Mouse (Mus musculus): ENCODE measurements around the gene Dync1li2. TPM values are rescaled to one million over a fixed set of nuclear protein-coding genes. Genes with fewer than 3 reads are reported as not detected.
A peak's percentile ranks its signal among the peaks of the same experiment; 100 is the strongest.

Dync1li2 gene
- polyA plus RNA-seq, 1 experiment from 2014 or later, result 19.0 TPM

- H3K4me2 ChIP-seq (replicated peaks; ENCODE audit: low read depth), result peak overlapping the region; percentile 84
- H3K9ac ChIP-seq (ENCODE audit: low read depth, low read length), result peak overlapping the region; percentile 80; the same call in 1 of the 2 replicates
- H3K4me3 ChIP-seq (ENCODE audit: low read depth, low read length), result peak overlapping the region; percentile 81; the same call in 1 of the 2 replicates
- no peaks in the 10 kb centered on the region for H3K36me3 ChIP-seq (ENCODE audit: control insufficient read depth, insufficient read depth)
- H3K4me1 ChIP-seq (replicated peaks; ENCODE audit: control insufficient read depth, insufficient read depth, low read length), result peaks cover 3% of the 10 kb centered on the region; the same call in 1 of the 2 replicates
- no peaks in the 10 kb centered on the region for H3K9me3 ChIP-seq (ENCODE audit: control insufficient read depth)
- ATAC-seq, result no peak
- peak overlapping the region; percentile 28 for H3K27ac ChIP-seq (ENCODE audit: low read depth, low read length)
- TF ChIP-seq CTCF (IDR thresholded peaks at IDR 0.05; ENCODE audit: low read depth), result no peak
- H3K27me3 ChIP-seq (replicated peaks; ENCODE audit: control insufficient read depth, insufficient read depth, low read length), result no peaks in the 10 kb centered on the region
- 28% methylated on average over 6 of the region's 6 CpGs for WGBS
These were observed 49.1 kb downstream of the Dync1li2 start for GRCm38 (mm10) chr8:104393767-104394166.

DNA sequence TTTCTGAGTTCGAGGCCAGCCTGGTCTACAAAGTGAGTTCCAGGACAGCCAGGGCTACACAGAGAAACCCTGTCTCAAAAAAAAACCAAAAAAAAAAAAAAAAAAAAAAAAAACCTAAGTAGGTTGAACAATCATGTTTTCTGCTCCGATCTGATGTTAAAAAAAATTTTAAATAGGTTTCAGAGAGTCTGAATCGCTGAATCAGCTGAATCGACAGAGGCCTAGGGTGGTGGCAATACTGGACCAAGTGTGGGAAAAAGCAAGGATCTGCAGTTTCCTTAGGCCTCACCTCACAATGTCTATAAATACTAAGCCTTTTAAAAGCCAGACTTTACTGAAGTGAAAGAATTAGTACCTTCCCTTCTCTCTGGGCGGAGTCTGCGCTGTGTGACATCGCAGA lies 49.7 kb downstream of the Dync1li2 start:
- Histone ChIP-seq H3K4me2 (replicated peaks; ENCODE audit: low read depth) (peak overlapping the region; percentile 84), H3K9me3 (ENCODE audit: control insufficient read depth) (no peaks in the 10 kb centered on the region), H3K9ac (ENCODE audit: low read depth, low read length) (no peak overlapping the region), H3K4me3 (ENCODE audit: low read depth, low read length) (no peak overlapping the region), H3K27me3 (replicated peaks; ENCODE audit: control insufficient read depth, insufficient read depth, low read length) (no peaks in the 10 kb centered on the region), H3K4me1 (replicated peaks; ENCODE audit: control insufficient read depth, insufficient read depth, low read length) (peaks cover 3% of the 10 kb centered on the region; the same call in 1 of the 2 replicates), H3K36me3 (ENCODE audit: control insufficient read depth, insufficient read depth) (no peaks in the 10 kb centered on the region), H3K27ac (ENCODE audit: low read depth, low read length) (peak overlapping the region; percentile 28; the same call in 1 of the 2 replicates)
- WGBS, result 79% methylated on average over 6 of the region's 7 CpGs
- no peak for ATAC-seq
- no peak for TF ChIP-seq CTCF (IDR thresholded peaks at IDR 0.05; ENCODE audit: low read depth)

GRCm38 (mm10) chr8:104390245-104390644 lies 52.6 kb downstream of the Dync1li2 start:
- H3K4me2 ChIP-seq (replicated peaks; ENCODE audit: low read depth), result peak overlapping the region; percentile 45
- peak; percentile 65 for ATAC-seq
- TF ChIP-seq CTCF (IDR thresholded peaks at IDR 0.05; ENCODE audit: low read depth), result no peak
- H3K27me3 ChIP-seq (replicated peaks; ENCODE audit: control insufficient read depth, insufficient read depth, low read length), result no peaks in the 10 kb centered on the region
- H3K4me1 ChIP-seq (replicated peaks; ENCODE audit: control insufficient read depth, insufficient read depth, low read length), result peaks cover 9% of the 10 kb centered on the region; the same call in 1 of the 2 replicates
- no peaks in the 10 kb centered on the region for H3K9me3 ChIP-seq (ENCODE audit: control insufficient read depth)
- no peaks in the 10 kb centered on the region for H3K36me3 ChIP-seq (ENCODE audit: control insufficient read depth, insufficient read depth)
- no peak overlapping the region for H3K9ac ChIP-seq (ENCODE audit: low read depth, low read length)
- no peak overlapping the region for H3K4me3 ChIP-seq (ENCODE audit: low read depth, low read length)
- WGBS, result 36% methylated on average over 8 of the region's 8 CpGs
- peak overlapping the region; percentile 65 for H3K27ac ChIP-seq (ENCODE audit: low read depth, low read length)

- Histone ChIP-seq H3K27me3 (replicated peaks; ENCODE audit: control insufficient read depth, insufficient read depth, low read length) (no peaks in the 10 kb centered on the region), H3K27ac (ENCODE audit: low read depth, low read length) (no peak overlapping the region), H3K36me3 (ENCODE audit: control insufficient read depth, insufficient read depth) (no peaks in the 10 kb centered on the region), H3K4me1 (replicated peaks; ENCODE audit: control insufficient read depth, insufficient read depth, low read length) (peaks cover 14% of the 10 kb centered on the region), H3K4me2 (replicated peaks; ENCODE audit: low read depth) (0 out of 2 replicates have a peak overlapping the region, but pooled peaks have one; percentile 1), H3K9ac (ENCODE audit: low read depth, low read length) (no peak overlapping the region), H3K4me3 (ENCODE audit: low read depth, low read length) (no peak overlapping the region), H3K9me3 (ENCODE audit: control insufficient read depth) (no peaks in the 10 kb centered on the region)
- peak; percentile 68 for ATAC-seq
- no peak for TF ChIP-seq CTCF (IDR thresholded peaks at IDR 0.05; ENCODE audit: low read depth)
- WGBS, result 44% methylated on average over 2 of the region's 2 CpGs
These were observed 54.9 kb downstream of the Dync1li2 start for GRCm38 (mm10) chr8:104387980-104388379.

GRCm38 (mm10) chr8:104387501-104387900 lies 55.3 kb downstream of the Dync1li2 start:
- Histone ChIP-seq H3K27ac (ENCODE audit: low read depth, low read length) (peak overlapping the region; percentile 21; the same call in 1 of the 2 replicates), H3K9me3 (ENCODE audit: control insufficient read depth) (no peaks in the 10 kb centered on the region), H3K9ac (ENCODE audit: low read depth, low read length) (no peak overlapping the region), H3K4me2 (replicated peaks; ENCODE audit: low read depth) (no peak overlapping the region), H3K27me3 (replicated peaks; ENCODE audit: control insufficient read depth, insufficient read depth, low read length) (no peaks in the 10 kb centered on the region), H3K36me3 (ENCODE audit: control insufficient read depth, insufficient read depth) (no peaks in the 10 kb centered on the region), H3K4me3 (ENCODE audit: low read depth, low read length) (no peak overlapping the region), H3K4me1 (replicated peaks; ENCODE audit: control insufficient read depth, insufficient read depth, low read length) (peaks cover 16% of the 10 kb centered on the region)
- TF ChIP-seq CTCF (IDR thresholded peaks at IDR 0.05; ENCODE audit: low read depth), result no peak
- 35% methylated on average over 7 of the region's 7 CpGs for WGBS
- no peak for ATAC-seq

DNA sequence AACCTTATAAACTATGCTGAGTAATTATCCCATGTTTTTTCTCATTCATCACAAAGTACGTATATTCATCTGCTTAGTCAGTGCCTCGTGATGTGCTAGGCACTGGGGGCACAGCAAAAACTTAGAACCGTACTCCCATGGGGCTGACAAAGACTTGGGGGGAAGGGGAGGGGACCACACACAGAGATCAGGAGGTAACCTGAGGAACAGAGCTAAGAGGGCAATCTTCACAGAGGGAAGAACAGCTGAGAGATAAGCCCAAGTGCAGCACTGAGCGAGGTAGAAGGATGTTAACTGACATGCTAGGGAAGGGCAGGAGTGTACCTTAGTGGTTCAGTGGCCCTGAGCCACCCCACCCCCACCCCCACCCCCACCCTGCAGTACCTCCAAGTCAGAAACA lies 56.2 kb downstream of the Dync1li2 start:
- H3K4me2 ChIP-seq (replicated peaks; ENCODE audit: low read depth), result no peak overlapping the region
- WGBS, result 34% methylated on average over 4 of the region's 4 CpGs
- no peak overlapping the region for H3K9ac ChIP-seq (ENCODE audit: low read depth, low read length)
- TF ChIP-seq CTCF (IDR thresholded peaks at IDR 0.05; ENCODE audit: low read depth), result no peak
- H3K4me1 ChIP-seq (replicated peaks; ENCODE audit: control insufficient read depth, insufficient read depth, low read length), result peaks cover 17% of the 10 kb centered on the region
- H3K27ac ChIP-seq (ENCODE audit: low read depth, low read length), result no peak overlapping the region
- H3K27me3 ChIP-seq (replicated peaks; ENCODE audit: control insufficient read depth, insufficient read depth, low read length), result no peaks in the 10 kb centered on the region
- ATAC-seq, result no peak
- H3K9me3 ChIP-seq (ENCODE audit: control insufficient read depth), result no peaks in the 10 kb centered on the region
- no peaks in the 10 kb centered on the region for H3K36me3 ChIP-seq (ENCODE audit: control insufficient read depth, insufficient read depth)
- H3K4me3 ChIP-seq (ENCODE audit: low read depth, low read length), result no peak overlapping the region

All from intestine, postnatal 0 days (tissue).